Mouse (Mus musculus): ENCODE results near the gene Sdhc. TPM values are rescaled to one million over a fixed set of nuclear protein-coding genes. Genes with fewer than 3 reads are reported as not detected.

Gene Sdhc
- polyA plus RNA-seq, 1 experiment from 2014 or later = 226 TPM

- peaks cover 21% of the 10 kb centered on the region for H3K4me1 ChIP-seq (replicated peaks; ENCODE audit: control insufficient read depth, insufficient read depth, low read length)
- WGBS = 23% methylated on average over 14 of the region's 14 CpGs
- no peak overlapping the region for H3K4me3 ChIP-seq (replicated peaks; ENCODE audit: low read length)
- no peak for ATAC-seq
- no peaks in the 10 kb centered on the region for H3K36me3 ChIP-seq (ENCODE audit: control insufficient read depth, insufficient read depth)
- no peak overlapping the region for H3K27ac ChIP-seq (ENCODE audit: low read length)
- H3K4me2 ChIP-seq (ENCODE audit: low read length) = no peak overlapping the region
- H3K27me3 ChIP-seq (replicated peaks; ENCODE audit: control insufficient read depth, insufficient read depth, low read length) = peaks cover 26% of the 10 kb centered on the region
- no peak overlapping the region for H3K9ac ChIP-seq (replicated peaks; ENCODE audit: low read depth, low read length)
- H3K9me3 ChIP-seq (ENCODE audit: control insufficient read depth, low read length) = no peaks in the 10 kb centered on the region
These were observed 39.2 kb upstream of the Sdhc start for GRCm38 (mm10) chr1:171189476-171190114.

GRCm38 (mm10) chr1:171189046-171189445, 38.6 kb upstream of the Sdhc start:
- Histone ChIP-seq H3K36me3 (ENCODE audit: control insufficient read depth, insufficient read depth) (no peaks in the 10 kb centered on the region), H3K27ac (ENCODE audit: low read length) (no peak overlapping the region), H3K4me1 (replicated peaks; ENCODE audit: control insufficient read depth, insufficient read depth, low read length) (peaks cover 21% of the 10 kb centered on the region), H3K27me3 (replicated peaks; ENCODE audit: control insufficient read depth, insufficient read depth, low read length) (peaks cover 21% of the 10 kb centered on the region), H3K9me3 (ENCODE audit: control insufficient read depth, low read length) (no peaks in the 10 kb centered on the region), H3K9ac (replicated peaks; ENCODE audit: low read depth, low read length) (no peak overlapping the region), H3K4me2 (ENCODE audit: low read length) (no peak overlapping the region), H3K4me3 (replicated peaks; ENCODE audit: low read length) (no peak overlapping the region)
- 12% methylated on average over 8 of the region's 8 CpGs for WGBS
- ATAC-seq = no peak

GRCm38 (mm10) chr1:171187851-171188700, 37.7 kb upstream of the Sdhc start:
- peaks cover 16% of the 10 kb centered on the region for H3K4me1 ChIP-seq (replicated peaks; ENCODE audit: control insufficient read depth, insufficient read depth, low read length)
- peaks cover 14% of the 10 kb centered on the region for H3K27me3 ChIP-seq (replicated peaks; ENCODE audit: control insufficient read depth, insufficient read depth, low read length)
- no peaks in the 10 kb centered on the region for H3K9me3 ChIP-seq (ENCODE audit: control insufficient read depth, low read length)
- H3K4me2 ChIP-seq (ENCODE audit: low read length) = no peak overlapping the region
- WGBS = 26% methylated on average over 13 of the region's 13 CpGs
- H3K9ac ChIP-seq (replicated peaks; ENCODE audit: low read depth, low read length) = no peak overlapping the region
- no peak overlapping the region for H3K27ac ChIP-seq (ENCODE audit: low read length)
- ATAC-seq = peak; percentile 33; the same call in 1 of the 2 replicates
- H3K4me3 ChIP-seq (replicated peaks; ENCODE audit: low read length) = no peak overlapping the region
- H3K36me3 ChIP-seq (ENCODE audit: control insufficient read depth, insufficient read depth) = no peaks in the 10 kb centered on the region

- no peaks in the 10 kb centered on the region for H3K9me3 ChIP-seq (ENCODE audit: control insufficient read depth, low read length)
- no peak overlapping the region for H3K9ac ChIP-seq (replicated peaks; ENCODE audit: low read depth, low read length)
- no peak overlapping the region for H3K27ac ChIP-seq (ENCODE audit: low read length)
- ATAC-seq = no peak
- no peak overlapping the region for H3K4me3 ChIP-seq (replicated peaks; ENCODE audit: low read length)
- H3K4me1 ChIP-seq (replicated peaks; ENCODE audit: control insufficient read depth, insufficient read depth, low read length) = peaks cover 13% of the 10 kb centered on the region
- 0 out of 2 replicates have a peak, but pooled peaks cover under 1% of the 10 kb centered on the region for H3K27me3 ChIP-seq (replicated peaks; ENCODE audit: control insufficient read depth, insufficient read depth, low read length)
- no peak overlapping the region for H3K4me2 ChIP-seq (ENCODE audit: low read length)
- WGBS = 61% methylated on average over 8 of the region's 8 CpGs
- H3K36me3 ChIP-seq (ENCODE audit: control insufficient read depth, insufficient read depth) = no peaks in the 10 kb centered on the region
These were observed 35.3 kb upstream of the Sdhc start for GRCm38 (mm10) chr1:171185655-171186054.

GRCm38 (mm10) chr1:171184314-171184713, 33.9 kb upstream of the Sdhc start:
- Histone ChIP-seq H3K9ac (replicated peaks; ENCODE audit: low read depth, low read length) (no peak overlapping the region), H3K4me3 (replicated peaks; ENCODE audit: low read length) (no peak overlapping the region), H3K36me3 (ENCODE audit: control insufficient read depth, insufficient read depth) (no peaks in the 10 kb centered on the region), H3K27me3 (replicated peaks; ENCODE audit: control insufficient read depth, insufficient read depth, low read length) (no peaks in the 10 kb centered on the region), H3K9me3 (ENCODE audit: control insufficient read depth, low read length) (no peaks in the 10 kb centered on the region), H3K4me2 (ENCODE audit: low read length) (no peak overlapping the region), H3K27ac (ENCODE audit: low read length) (no peak overlapping the region), H3K4me1 (replicated peaks; ENCODE audit: control insufficient read depth, insufficient read depth, low read length) (peaks cover 8% of the 10 kb centered on the region)
- WGBS = 89% methylated on average over 7 of the region's 7 CpGs
- no peak for ATAC-seq

GRCm38 (mm10) chr1:171183620-171184019, 33.2 kb upstream of the Sdhc start:
- H3K4me3 ChIP-seq (replicated peaks; ENCODE audit: low read length) = no peak overlapping the region
- H3K4me1 ChIP-seq (replicated peaks; ENCODE audit: control insufficient read depth, insufficient read depth, low read length) = peaks cover 4% of the 10 kb centered on the region
- no peak overlapping the region for H3K9ac ChIP-seq (replicated peaks; ENCODE audit: low read depth, low read length)
- 76% methylated on average over 3 of the region's 3 CpGs for WGBS
- H3K4me2 ChIP-seq (ENCODE audit: low read length) = no peak overlapping the region
- H3K27ac ChIP-seq (ENCODE audit: low read length) = no peak overlapping the region
- no peaks in the 10 kb centered on the region for H3K36me3 ChIP-seq (ENCODE audit: control insufficient read depth, insufficient read depth)
- no peak for ATAC-seq
- H3K27me3 ChIP-seq (replicated peaks; ENCODE audit: control insufficient read depth, insufficient read depth, low read length) = no peaks in the 10 kb centered on the region
- no peaks in the 10 kb centered on the region for H3K9me3 ChIP-seq (ENCODE audit: control insufficient read depth, low read length)

GRCm38 (mm10) chr1:171183025-171183424, 32.6 kb upstream of the Sdhc start:
- ATAC-seq = no peak
- no peaks in the 10 kb centered on the region for H3K36me3 ChIP-seq (ENCODE audit: control insufficient read depth, insufficient read depth)
- no peaks in the 10 kb centered on the region for H3K9me3 ChIP-seq (ENCODE audit: control insufficient read depth, low read length)
- H3K27me3 ChIP-seq (replicated peaks; ENCODE audit: control insufficient read depth, insufficient read depth, low read length) = no peaks in the 10 kb centered on the region
- 80% methylated on average over 3 of the region's 3 CpGs for WGBS
- H3K4me2 ChIP-seq (ENCODE audit: low read length) = no peak overlapping the region
- H3K27ac ChIP-seq (ENCODE audit: low read length) = no peak overlapping the region
- no peak overlapping the region for H3K9ac ChIP-seq (replicated peaks; ENCODE audit: low read depth, low read length)
- no peak overlapping the region for H3K4me3 ChIP-seq (replicated peaks; ENCODE audit: low read length)
- H3K4me1 ChIP-seq (replicated peaks; ENCODE audit: control insufficient read depth, insufficient read depth, low read length) = 0 out of 2 replicates have a peak, but pooled peaks cover under 1% of the 10 kb centered on the region

GRCm38 (mm10) chr1:171179487-171180171, 29.2 kb upstream of the Sdhc start:
- no peaks in the 10 kb centered on the region for H3K4me1 ChIP-seq (replicated peaks; ENCODE audit: control insufficient read depth, insufficient read depth, low read length)
- no peaks in the 10 kb centered on the region for H3K9me3 ChIP-seq (ENCODE audit: control insufficient read depth, low read length)
- no peak for ATAC-seq
- no peak overlapping the region for H3K4me3 ChIP-seq (replicated peaks; ENCODE audit: low read length)
- H3K27me3 ChIP-seq (replicated peaks; ENCODE audit: control insufficient read depth, insufficient read depth, low read length) = no peaks in the 10 kb centered on the region
- no peaks in the 10 kb centered on the region for H3K36me3 ChIP-seq (ENCODE audit: control insufficient read depth, insufficient read depth)
- H3K4me2 ChIP-seq (ENCODE audit: low read length) = no peak overlapping the region
- no peak overlapping the region for H3K27ac ChIP-seq (ENCODE audit: low read length)
- 81% methylated on average over 5 of the region's 5 CpGs for WGBS
- no peak overlapping the region for H3K9ac ChIP-seq (replicated peaks; ENCODE audit: low read depth, low read length)

GRCm38 (mm10) chr1:171172779-171173178, 22.4 kb upstream of the Sdhc start:
- H3K4me2 ChIP-seq (ENCODE audit: low read length) = no peak overlapping the region
- H3K4me3 ChIP-seq (replicated peaks; ENCODE audit: low read length) = no peak overlapping the region
- H3K9me3 ChIP-seq (ENCODE audit: control insufficient read depth, low read length) = no peaks in the 10 kb centered on the region
- H3K36me3 ChIP-seq (ENCODE audit: control insufficient read depth, insufficient read depth) = no peaks in the 10 kb centered on the region
- no peak overlapping the region for H3K27ac ChIP-seq (ENCODE audit: low read length)
- WGBS = 90% methylated on average over 8 of the region's 8 CpGs
- ATAC-seq = no peak
- no peak overlapping the region for H3K9ac ChIP-seq (replicated peaks; ENCODE audit: low read depth, low read length)
- no peaks in the 10 kb centered on the region for H3K4me1 ChIP-seq (replicated peaks; ENCODE audit: control insufficient read depth, insufficient read depth, low read length)
- H3K27me3 ChIP-seq (replicated peaks; ENCODE audit: control insufficient read depth, insufficient read depth, low read length) = no peaks in the 10 kb centered on the region

All from forebrain, embryonic 16.5 days (tissue).